Mouse (Mus musculus): ENCODE measurements around the gene Gm9945. TPM values are rescaled to one million over a fixed set of nuclear protein-coding genes. Genes with fewer than 3 reads are reported as not detected.

The Gm9945 gene
- polyA plus RNA-seq, 1 experiment from 2014 or later = not detected

Other genes with a start within 250 kb of the Gm9945 start
- gene Hspa4, start 179.7 kb upstream of the Gm9945 start, polyA plus RNA-seq (2014; fragmentation: Nextera tagmentation; extraction: Ambion mirVana) = 78.2 and 110 TPM in 2 replicates
- gene Zcchc10, start 155.5 kb upstream of the Gm9945 start, polyA plus RNA-seq (2014; fragmentation: Nextera tagmentation; extraction: Ambion mirVana) = 32.4 and 40.9 TPM in 2 replicates
- gene Aff4, start 129.3 kb upstream of the Gm9945 start, polyA plus RNA-seq (2014; fragmentation: Nextera tagmentation; extraction: Ambion mirVana) = 46.1 and 80.4 TPM in 2 replicates
- not detected in 2 replicates for gene Leap2, start 57.0 kb upstream of the Gm9945 start, polyA plus RNA-seq (2014; fragmentation: Nextera tagmentation; extraction: Ambion mirVana)
- gene Uqcrq, start 49.3 kb upstream of the Gm9945 start, polyA plus RNA-seq (2014; fragmentation: Nextera tagmentation; extraction: Ambion mirVana) = 574 and 755 TPM in 2 replicates
- 0.70 and 1.2 TPM in 2 replicates for gene Gdf9, start 49.1 kb upstream of the Gm9945 start, polyA plus RNA-seq (2014; fragmentation: Nextera tagmentation; extraction: Ambion mirVana)
- 0.16 TPM in 1 of 2 replicates, not detected in the other for gene Gm10447, start 23.1 kb upstream of the Gm9945 start, polyA plus RNA-seq (2014; fragmentation: Nextera tagmentation; extraction: Ambion mirVana)
- 1.2 and 1.9 TPM in 2 replicates for gene Shroom1, start 23.0 kb upstream of the Gm9945 start, polyA plus RNA-seq (2014; fragmentation: Nextera tagmentation; extraction: Ambion mirVana)
- not detected in 2 replicates for gene Gm9837, start 9.7 kb upstream of the Gm9945 start, polyA plus RNA-seq (2014; fragmentation: Nextera tagmentation; extraction: Ambion mirVana)
- gene Sowaha, start 108 bp downstream of the Gm9945 start, polyA plus RNA-seq (2014; fragmentation: Nextera tagmentation; extraction: Ambion mirVana) = 0.09 and 0.14 TPM in 2 replicates
- 13.7 and 21.3 TPM in 2 replicates for gene Sept8, start 39.1 kb downstream of the Gm9945 start, polyA plus RNA-seq (2014; fragmentation: Nextera tagmentation; extraction: Ambion mirVana)
- 65.3 and 71.0 TPM in 2 replicates for gene Kif3a, start 87.2 kb downstream of the Gm9945 start, polyA plus RNA-seq (2014; fragmentation: Nextera tagmentation; extraction: Ambion mirVana)
- 1.3 and 1.5 TPM in 2 replicates for gene Il4, start 138.5 kb downstream of the Gm9945 start, polyA plus RNA-seq (2014; fragmentation: Nextera tagmentation; extraction: Ambion mirVana)
- not detected in 2 replicates for gene Il13, start 154.5 kb downstream of the Gm9945 start, polyA plus RNA-seq (2014; fragmentation: Nextera tagmentation; extraction: Ambion mirVana)
- gene Rad50, start 227.2 kb downstream of the Gm9945 start, polyA plus RNA-seq (2014; fragmentation: Nextera tagmentation; extraction: Ambion mirVana) = 18.3 and 26.4 TPM in 2 replicates
- gene Il5, start 240.6 kb downstream of the Gm9945 start, polyA plus RNA-seq (2014; fragmentation: Nextera tagmentation; extraction: Ambion mirVana) = not detected in 2 replicates

Data from kidney, embryonic 14.5 days (tissue).